Mouse (Mus musculus) ES-E14 (cell line): ENCODE measurements around the gene Fyn. TPM values are rescaled to one million over a fixed set of nuclear protein-coding genes. Genes with fewer than 3 reads are reported as not detected.
A peak's percentile ranks its signal among the peaks of the same experiment; 100 is the strongest.

ENCODE experiments used
- DNase-seq: peaks from one replicate; pipeline ENCODE4 v3.0.0-alpha.2; 2013; ENCODE audit warnings: low read depth, low spot score
- H3K27ac ChIP-seq: 2 replicates; pipeline ENCODE4 v1.5.1; 2012; ENCODE audit warnings: low read depth, mild to moderate bottlenecking, low read length, moderate library complexity, mixed read lengths; ENCODE audit not compliant: poor library complexity, insufficient read depth, severe bottlenecking
- H3K36me3 ChIP-seq: 2 replicates; pipeline ENCODE4 v1.6.1; 2012; ENCODE audit warnings: mild to moderate bottlenecking, low read length, moderate library complexity, mixed read lengths; ENCODE audit not compliant: control insufficient read depth, poor library complexity, insufficient read depth, severe bottlenecking
- H3K4me1 ChIP-seq, 2 experiments: fragments of 150-350 bp in 1 of 2; sonication (generic) in 1 of 2; 2 replicates each; pipeline ENCODE4 v1.6.1; 2012; ENCODE audit warnings: low read length in 2 of 2, mild to moderate bottlenecking in 1 of 2, mixed read lengths in 1 of 2; ENCODE audit not compliant: control insufficient read depth in 2 of 2, insufficient read depth in 2 of 2, poor library complexity in 1 of 2
- H3K4me3 ChIP-seq, 2 experiments: fragments of 150-350 bp in 1 of 2; sonication (generic) in 1 of 2; 2 replicates each; pipeline ENCODE4 v1.5.1; 2012; ENCODE audit warnings: low read length in 2 of 2, low read depth in 1 of 2, mild to moderate bottlenecking in 1 of 2, mixed read lengths in 1 of 2; ENCODE audit not compliant: insufficient read depth in 1 of 2, poor library complexity in 1 of 2, severe bottlenecking in 1 of 2
- H3K9ac ChIP-seq: 2 replicates; pipeline ENCODE4 v1.6.1; 2012; ENCODE audit warnings: low read depth, mild to moderate bottlenecking, low read length, mixed read lengths; ENCODE audit not compliant: poor library complexity, insufficient read depth, severe bottlenecking
- H3K9me3 ChIP-seq: fragments of 150-350 bp; sonication (generic); 2 replicates; pipeline ENCODE4 v1.6.1; 2012; ENCODE audit warnings: low read depth, mild to moderate bottlenecking, low read length; ENCODE audit not compliant: control insufficient read depth, insufficient read depth
- CHD2 ChIP-seq: IDR thresholded peaks from 2 replicates; pipeline ENCODE4 v1.6.1; 2014; ENCODE audit warnings: mild to moderate bottlenecking, low read depth, low read length, inconsistent platforms
- HCFC1 ChIP-seq: IDR thresholded peaks from 2 replicates; pipeline ENCODE4 v1.6.1; 2012; ENCODE audit warnings: low read length, inconsistent platforms, borderline replicate concordance; ENCODE audit not compliant: insufficient read depth
- MAFK ChIP-seq: IDR thresholded peaks from 2 replicates; pipeline ENCODE4 v1.6.1; 2014; ENCODE audit warnings: mild to moderate bottlenecking, low read depth, low read length, inconsistent platforms; ENCODE audit not compliant: insufficient read depth
- ZC3H11A ChIP-seq: IDR thresholded peaks from 2 replicates; pipeline ENCODE4 v1.6.1; 2012; ENCODE audit warnings: low read depth, mild to moderate bottlenecking, inconsistent platforms, low read length, borderline replicate concordance
- ZNF384 ChIP-seq: IDR thresholded peaks from 2 replicates; pipeline ENCODE4 v1.6.1; 2012; ENCODE audit warnings: low read depth, low read length, inconsistent platforms
- in situ Hi-C, 2 experiments: fragments of 600-800 bp; cut with MboI; formaldehyde crosslinking; loops; one replicate each; pipeline ENCODE4 v1.15.1; 2025; ENCODE audit warnings: low sequenced_read_pairs in 2 of 2, inconsistent platforms in 1 of 2; ENCODE audit not compliant: unreplicated experiment in 2 of 2
- total RNA-seq: library from RNA; depleted of rRNA; stranded (reverse); fragments of 300-350 nt; gene quantifications from 2 replicates; pipeline ENCODE4 v1.2.3, GENCODE M21; 2012

Gene Fyn
- total RNA-seq, 1 experiment = 14.6 TPM

DNA sequence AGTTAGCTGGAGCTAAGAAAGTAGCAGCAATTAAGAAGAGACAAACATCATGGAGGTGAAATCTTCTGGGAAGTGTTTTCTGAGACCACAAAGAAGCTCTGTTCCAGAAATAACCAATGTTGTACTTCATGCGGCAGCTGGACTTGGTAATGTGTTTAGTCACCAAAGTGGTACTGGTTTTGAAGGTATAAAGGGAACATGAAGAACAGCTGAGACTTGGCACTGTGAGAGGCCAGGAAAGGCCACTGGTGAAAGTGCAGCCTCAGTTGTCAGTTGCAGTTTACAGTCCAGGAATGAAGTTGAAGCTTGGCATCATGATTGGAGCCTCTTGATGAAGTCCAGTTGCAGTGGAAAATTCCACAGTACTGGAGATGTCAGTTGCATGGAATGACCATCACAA, 237.8 kb downstream of the Fyn start:
- H3K36me3 ChIP-seq = no peaks in the 10 kb centered on the region
- in situ Hi-C loops = no loop called here
- peaks cover 0 to 5% of the 10 kb centered on the region in 2 experiments; a peak in 1 of 4 replicates for H3K4me1 ChIP-seq
- H3K4me3 ChIP-seq = no peak overlapping the region
- no peak for DNase-seq
- H3K27ac ChIP-seq = no peak overlapping the region
- H3K9me3 ChIP-seq = no peaks in the 10 kb centered on the region
- H3K9ac ChIP-seq = no peak overlapping the region
- no peak for TF ChIP-seq CHD2
- no peak for TF ChIP-seq MAFK
- TF ChIP-seq HCFC1 = no peak
- no peak for TF ChIP-seq ZNF384
- TF ChIP-seq ZC3H11A = no peak

DNA sequence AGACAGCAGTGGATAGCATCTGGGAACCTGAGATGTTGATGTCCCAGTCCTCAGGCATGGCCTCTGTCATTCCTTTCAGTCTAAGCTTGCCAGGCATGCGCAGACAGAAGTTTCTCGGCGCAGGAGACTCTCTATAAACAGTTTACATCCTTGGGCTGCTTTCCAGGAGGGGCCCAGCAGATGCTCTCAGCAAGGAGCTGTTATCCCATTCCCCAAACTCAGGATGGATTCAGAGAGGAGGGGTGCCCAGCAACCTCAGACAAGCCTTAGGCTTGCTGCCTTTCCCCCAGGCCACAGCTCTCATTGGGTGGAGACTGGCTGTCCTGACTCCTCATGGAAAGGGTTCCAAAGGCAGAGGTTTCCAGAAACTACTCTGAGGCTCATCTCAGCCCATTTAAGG, 242.6 kb downstream of the Fyn start:
- TF ChIP-seq MAFK = no peak
- no peak for TF ChIP-seq ZNF384
- Histone ChIP-seq H3K9ac (no peak overlapping the region), H3K9me3 (no peaks in the 10 kb centered on the region), H3K27ac (no peak overlapping the region), H3K4me1 (peaks cover 10 to 12% of the 10 kb centered on the region in 2 experiments; a peak in 2 of 4 replicates), H3K4me3 (no peak overlapping the region), H3K36me3 (no peaks in the 10 kb centered on the region; the same call in 1 of the 2 replicates)
- no peak for DNase-seq
- in situ Hi-C loops = no loop called here

DNA sequence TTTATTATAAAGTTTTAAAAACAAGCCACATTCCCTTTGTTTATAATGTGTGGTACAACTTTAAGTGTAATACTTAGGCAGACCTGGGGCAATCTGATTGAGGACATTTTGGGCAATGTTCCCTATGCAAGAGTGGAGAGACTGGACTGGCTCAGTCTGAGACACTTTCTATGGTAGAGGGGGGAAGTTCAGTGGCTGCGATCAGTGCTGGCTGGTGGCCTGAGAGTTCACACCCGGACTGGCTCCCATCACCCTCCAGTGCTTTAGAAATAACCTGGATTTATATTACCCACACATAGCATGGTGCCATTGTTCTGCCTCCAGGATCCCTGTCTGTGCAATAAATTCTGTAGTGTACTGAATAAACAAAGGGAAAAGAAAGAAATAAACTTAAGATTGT, 243.5 kb downstream of the Fyn start:
- no peak for TF ChIP-seq ZC3H11A
- TF ChIP-seq ZNF384 = no peak
- no peak for TF ChIP-seq MAFK
- no peak for TF ChIP-seq HCFC1
- TF ChIP-seq CHD2 = no peak
- DNase-seq = no peak
- Histone ChIP-seq H3K27ac (no peak overlapping the region), H3K9me3 (no peaks in the 10 kb centered on the region), H3K9ac (no peak overlapping the region), H3K36me3 (peaks cover 2% of the 10 kb centered on the region; the same call in 1 of the 2 replicates), H3K4me3 (no peak overlapping the region), H3K4me1 (peaks cover 13 to 15% of the 10 kb centered on the region in 2 experiments; a peak in 3 of 4 replicates)
- in situ Hi-C loops = no loop called here

DNA sequence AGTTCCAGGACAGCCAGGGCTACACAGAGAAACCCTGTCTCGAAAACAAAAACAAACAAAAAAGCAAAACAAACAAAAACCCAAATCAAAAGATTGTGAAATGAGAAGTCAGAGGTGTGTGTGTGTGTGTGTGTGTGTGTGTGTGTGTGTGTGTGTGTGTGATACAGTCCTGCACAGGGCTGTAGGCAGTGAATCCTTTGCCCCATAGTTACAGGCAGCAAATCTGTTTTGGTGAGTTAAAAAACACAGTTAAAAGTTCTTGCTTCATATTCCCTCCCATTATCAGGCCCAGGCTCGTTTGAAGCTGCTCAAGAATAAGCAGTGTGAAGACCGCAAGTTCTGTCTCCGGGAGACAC, 244.0 kb downstream of the Fyn start, which contains the start of gene Traf3ip2:
Traf3ip2 (plus strand) TSS at position 302 of the 356 bp plus-strand sequence.
- H3K36me3 ChIP-seq = peaks cover 2% of the 10 kb centered on the region; the same call in 1 of the 2 replicates
- H3K4me3 ChIP-seq = peak within 1 kb of the TSS; percentile 64 to 77
- no peaks in the 10 kb centered on the region for H3K9me3 ChIP-seq
- peaks cover 13 to 17% of the 10 kb centered on the region in 2 experiments for H3K4me1 ChIP-seq
- peak within 1 kb of the TSS; percentile 74 for H3K27ac ChIP-seq
- no peak for DNase-seq
- in situ Hi-C loops = no loop called here
- TF ChIP-seq HCFC1 (no peak), ZC3H11A (no peak), CHD2 (no peak), ZNF384 (no peak), MAFK (no peak)
- peak within 1 kb of the TSS; percentile 72 for H3K9ac ChIP-seq
